Mouse (Mus musculus) brown adipose tissue, adult 24 weeks (tissue): ENCODE measurements around the gene Nup37. TPM values are rescaled to one million over a fixed set of nuclear protein-coding genes. Genes with fewer than 3 reads are reported as not detected.

Experiments
- H3K27ac ChIP-seq: fragments of 200-500 bp; replicated peaks from 2 replicates; pipeline ENCODE4 v1.5.1; 2012; ENCODE audit warnings: low read depth, mild to moderate bottlenecking, low read length
- H3K4me1 ChIP-seq: fragments of 200-500 bp; 2 replicates; pipeline ENCODE4 v1.6.1; 2012; ENCODE audit warnings: low read length, mixed read lengths; ENCODE audit not compliant: control insufficient read depth, insufficient read depth, insufficient read length
- H3K4me3 ChIP-seq: fragments of 200-500 bp; 2 replicates; pipeline ENCODE4 v1.5.1; 2012; ENCODE audit warnings: low read depth, mild to moderate bottlenecking, low read length, moderate library complexity; ENCODE audit not compliant: insufficient read depth
- polyA plus RNA-seq: library from polyadenylated mRNA; stranded (reverse); fragments of >200 nt; gene quantifications from 2 replicates; pipeline ENCODE4 v1.2.4, GENCODE M21; 2012; ENCODE audit not compliant: missing spikeins, insufficient read depth, insufficient read length

Nup37 gene
- polyA plus RNA-seq, result 11.7 and 15.0 TPM in 2 replicates

DNA sequence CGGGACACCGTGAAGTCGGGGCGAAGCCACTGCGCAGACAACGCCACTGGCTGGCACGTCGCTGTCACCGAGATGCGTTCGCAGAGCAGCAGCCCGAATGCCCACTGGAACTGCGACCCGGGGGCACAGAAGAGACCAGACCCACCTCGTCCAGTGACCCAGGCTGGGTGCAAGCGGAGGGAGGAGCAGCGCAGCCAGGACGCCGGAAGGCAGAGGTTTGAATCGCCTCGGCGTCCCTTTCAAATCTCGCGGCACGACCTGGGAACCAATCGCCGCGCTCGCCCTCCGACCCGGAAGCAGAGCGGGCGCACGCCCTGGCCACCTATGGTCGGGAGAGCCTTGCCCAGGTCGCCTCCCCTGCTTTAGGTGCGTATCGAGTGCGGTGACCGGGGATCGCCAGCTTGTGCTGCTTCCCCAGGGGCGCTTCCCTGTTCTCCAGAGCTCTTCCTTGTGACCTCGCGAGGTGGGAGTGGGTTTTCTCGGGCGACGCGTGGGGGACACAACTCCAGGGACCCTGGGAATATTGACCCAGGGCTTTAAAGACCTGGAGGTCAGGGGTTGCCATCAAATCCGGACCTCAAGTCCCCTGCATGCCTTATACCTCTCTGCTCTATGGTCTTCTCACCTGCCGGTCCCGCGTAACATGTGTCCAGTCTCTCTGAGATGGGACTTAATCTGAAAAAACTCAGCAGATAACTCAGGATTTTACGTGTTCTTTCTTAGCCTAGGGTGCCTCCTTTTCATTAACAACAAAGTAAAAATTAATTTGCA, at the start of gene Nup37, which contains the start of gene Parpbp:
Gene Nup37 (plus strand): TSS at position 286 of the 771 bp plus-strand sequence.
Gene Parpbp (minus strand): TSS at position 235 of the 771 bp plus-strand sequence.
- Histone ChIP-seq H3K4me3 (peak within 1 kb of the TSS; percentile 97), H3K4me1 (no peaks in the 10 kb centered on the region), H3K27ac (no peak within 1 kb of the TSS)

DNA sequence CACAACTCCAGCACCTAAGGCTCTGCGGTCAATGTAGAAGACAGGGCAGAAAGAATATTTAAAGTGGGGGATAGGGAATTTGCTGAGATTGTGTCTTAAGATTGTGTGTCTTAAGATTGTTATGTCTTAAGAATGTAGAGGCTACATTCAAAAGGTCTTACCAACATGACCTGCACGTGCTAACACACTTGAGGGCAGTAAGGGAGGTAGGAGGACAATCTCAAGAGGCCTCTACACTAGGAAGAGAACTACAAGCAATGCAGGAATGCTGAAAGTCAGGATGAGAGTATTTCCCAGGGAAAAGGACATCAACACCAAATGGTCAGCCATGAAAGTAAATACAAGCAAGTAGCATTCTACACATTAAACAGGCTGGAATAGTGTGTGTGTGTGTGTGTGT, 40.6 kb upstream of the Nup37 start:
- Histone ChIP-seq H3K4me1 (no peaks in the 10 kb centered on the region), H3K4me3 (no peak overlapping the region)

GRCm38 (mm10) chr10:88113290-88113689, 33.5 kb upstream of the Nup37 start:
- no peaks in the 10 kb centered on the region for H3K4me1 ChIP-seq
- no peak overlapping the region for H3K4me3 ChIP-seq
- H3K27ac ChIP-seq, result no peak overlapping the region

More for the DNA sequence above, 40.6 kb upstream of the Nup37 start:
- no peak overlapping the region for H3K27ac ChIP-seq

DNA sequence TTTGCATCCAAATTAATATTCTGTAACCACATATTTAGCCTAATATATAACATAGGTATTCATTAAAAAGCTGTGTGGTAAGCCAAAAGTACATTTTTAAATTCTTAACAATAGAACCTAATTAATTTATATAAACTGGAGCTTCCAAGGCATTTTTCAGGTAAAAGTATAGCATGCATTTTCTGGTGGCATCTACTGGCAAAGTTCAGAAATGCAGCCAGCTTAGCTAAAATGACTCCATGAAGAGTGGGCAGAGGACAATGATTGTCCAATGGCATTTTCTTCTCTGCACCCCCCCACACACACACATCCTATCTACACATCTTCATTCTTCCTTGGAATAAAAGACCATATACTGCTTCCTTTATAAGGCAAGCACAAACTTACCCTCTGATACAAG, 27.1 kb upstream of the Nup37 start:
- Histone ChIP-seq H3K4me1 (no peaks in the 10 kb centered on the region), H3K4me3 (no peak overlapping the region), H3K27ac (no peak overlapping the region)

DNA sequence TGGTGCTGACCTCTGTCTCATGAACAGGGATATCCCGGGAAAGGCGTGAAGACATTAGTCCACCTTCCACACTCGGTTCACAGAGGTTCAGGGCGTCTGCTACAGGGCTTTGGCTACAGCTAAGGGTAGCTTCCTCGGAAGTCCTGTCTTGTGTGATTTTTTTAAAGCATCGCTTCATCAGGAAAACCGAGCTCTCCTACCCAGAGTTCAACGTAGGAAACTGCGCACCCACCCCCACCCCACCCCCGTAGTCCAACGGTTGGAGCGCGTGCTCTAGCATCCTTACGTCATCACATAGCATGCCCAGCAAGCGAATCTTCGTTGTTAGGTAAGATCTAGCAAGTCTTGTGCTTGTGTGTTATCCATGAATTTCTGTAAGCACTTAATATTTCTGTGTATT, 11.2 kb upstream of the Nup37 start:
- Histone ChIP-seq H3K4me3 (no peak overlapping the region), H3K4me1 (no peaks in the 10 kb centered on the region), H3K27ac (no peak overlapping the region)

GRCm38 (mm10) chr10:88146187-88146586, 605 bp upstream of the Nup37 start:
- Histone ChIP-seq H3K4me1 (no peaks in the 10 kb centered on the region), H3K27ac (no peak overlapping the region), H3K4me3 (peak overlapping the region; percentile 97)

DNA sequence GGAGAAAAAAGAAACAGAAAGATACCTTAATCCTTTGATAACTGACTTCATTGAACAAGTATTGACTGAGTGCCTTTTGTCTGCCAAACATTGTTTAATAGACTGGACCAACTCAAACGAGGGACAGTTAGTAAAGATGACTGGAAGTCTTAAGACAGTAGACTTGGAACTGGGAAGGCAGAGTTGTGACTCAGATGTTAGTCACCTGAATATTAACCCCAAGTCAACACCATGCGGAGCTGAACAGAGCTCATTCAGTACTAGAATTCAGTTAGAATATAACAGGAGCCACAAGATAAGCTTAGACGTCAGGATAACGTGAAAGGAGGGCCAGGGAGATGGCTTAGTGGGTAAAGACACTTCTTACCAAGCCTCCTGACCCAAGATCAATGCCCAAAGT, 3.6 kb downstream of the Nup37 start:
- no peak overlapping the region for H3K4me3 ChIP-seq
- H3K4me1 ChIP-seq, result no peaks in the 10 kb centered on the region
- no peak overlapping the region for H3K27ac ChIP-seq

DNA sequence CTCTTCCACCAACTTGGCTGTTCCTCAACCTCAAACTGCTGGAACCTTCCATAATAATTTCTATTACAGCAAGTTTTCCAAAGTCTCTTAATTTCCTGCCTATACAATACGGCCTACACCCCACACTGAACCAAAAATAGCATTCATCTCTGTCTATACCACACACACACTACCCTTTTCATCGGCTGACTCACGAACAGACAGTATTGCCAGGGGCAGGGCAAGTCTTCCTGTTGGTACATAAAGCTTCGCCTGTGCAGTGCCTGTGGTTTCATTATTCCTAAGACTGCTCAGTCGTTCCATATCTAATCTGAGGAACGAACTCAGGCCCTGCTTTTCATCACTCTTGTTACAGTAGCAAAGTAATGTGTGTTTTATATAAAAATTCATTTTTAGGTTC, 4.9 kb downstream of the Nup37 start:
- H3K27ac ChIP-seq, result no peak overlapping the region
- H3K4me3 ChIP-seq, result no peak overlapping the region
- H3K4me1 ChIP-seq, result no peaks in the 10 kb centered on the region

GRCm38 (mm10) chr10:88162096-88162495, 15.3 kb downstream of the Nup37 start:
- H3K4me3 ChIP-seq, result no peak overlapping the region
- no peaks in the 10 kb centered on the region for H3K4me1 ChIP-seq

GRCm38 (mm10) chr10:88162676-88163075, 15.9 kb downstream of the Nup37 start:
- H3K27ac ChIP-seq, result no peak overlapping the region
- H3K4me3 ChIP-seq, result no peak overlapping the region
- H3K4me1 ChIP-seq, result no peaks in the 10 kb centered on the region

More at GRCm38 (mm10) chr10:88162096-88162495, 15.3 kb downstream of the Nup37 start:
- H3K27ac ChIP-seq, result no peak overlapping the region

DNA sequence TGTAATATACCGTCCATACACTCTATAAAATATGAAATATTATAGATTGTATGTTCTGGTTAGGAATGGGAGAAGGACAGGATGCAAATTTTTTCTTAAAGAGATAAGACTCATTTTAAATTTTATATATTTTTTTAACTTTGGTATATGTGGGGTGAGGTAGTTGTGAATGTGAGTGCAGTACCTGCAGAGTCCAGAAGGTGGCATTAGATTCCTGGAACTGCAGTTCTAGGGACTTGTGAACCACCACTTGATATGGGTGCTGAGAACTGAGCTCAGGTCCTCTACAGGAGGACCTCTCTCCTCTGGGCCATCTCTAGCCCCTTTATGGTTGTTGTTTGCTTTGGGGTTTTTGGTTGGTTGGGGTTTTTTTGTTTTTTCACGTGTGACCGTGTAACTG, 19.4 kb downstream of the Nup37 start:
- no peak overlapping the region for H3K27ac ChIP-seq
- H3K4me1 ChIP-seq, result no peaks in the 10 kb centered on the region
- no peak overlapping the region for H3K4me3 ChIP-seq

DNA sequence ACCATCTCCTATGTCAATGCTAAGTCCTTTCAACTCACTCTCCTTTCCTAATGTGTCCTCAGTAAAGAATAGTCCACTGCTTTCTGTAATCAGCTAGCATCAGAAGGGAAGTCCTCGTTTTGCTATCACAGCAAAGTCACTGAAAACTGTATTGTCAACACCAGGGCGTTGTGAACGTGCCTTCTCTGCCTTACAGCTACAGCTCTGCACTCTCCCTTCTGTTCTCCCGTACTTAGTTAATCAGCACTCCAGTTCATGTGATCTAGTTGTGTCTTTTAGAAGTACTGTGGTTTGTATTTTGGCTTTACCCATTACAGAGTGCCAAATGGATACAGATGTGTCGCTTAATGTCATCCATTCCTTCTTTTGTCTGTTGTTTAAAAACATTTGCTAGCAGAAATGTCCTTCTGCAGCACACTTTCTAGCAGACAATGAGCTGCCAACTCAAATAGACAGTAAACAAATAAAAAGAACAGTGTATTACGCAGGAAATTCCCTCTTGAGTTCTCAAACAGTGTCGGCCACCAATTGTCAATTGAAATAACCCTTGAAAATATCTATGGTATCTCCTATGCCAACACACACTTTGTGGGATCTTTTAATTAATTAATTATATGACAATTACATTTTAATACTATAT, 20.8 kb downstream of the Nup37 start:
- H3K4me3 ChIP-seq, result no peak overlapping the region
- H3K27ac ChIP-seq, result no peak overlapping the region
- no peaks in the 10 kb centered on the region for H3K4me1 ChIP-seq

GRCm38 (mm10) chr10:88200541-88200940, 53.7 kb downstream of the Nup37 start:
- no peak overlapping the region for H3K4me3 ChIP-seq
- peaks cover 2% of the 10 kb centered on the region; the same call in 1 of the 2 replicates for H3K4me1 ChIP-seq
- no peak overlapping the region for H3K27ac ChIP-seq

- peak within 1 kb of the TSS; percentile 67 for H3K27ac ChIP-seq
- H3K4me3 ChIP-seq, result peak within 1 kb of the TSS; percentile 95
These were observed 54.3 kb downstream of the Nup37 start, which contains the start of gene Washc3 for GRCm38 (mm10) chr10:88200951-88201638. Gene Washc3 (plus strand): TSS chr10:88201093.

GRCm38 (mm10) chr10:88201650-88202049, 54.9 kb downstream of the Nup37 start:
- H3K4me3 ChIP-seq, result peak overlapping the region; percentile 95
- H3K4me1 ChIP-seq, result peaks cover 2% of the 10 kb centered on the region; the same call in 1 of the 2 replicates
- H3K27ac ChIP-seq, result no peak overlapping the region

More at GRCm38 (mm10) chr10:88200951-88201638, 54.3 kb downstream of the Nup37 start, which contains the start of gene Washc3:
- H3K4me1 ChIP-seq, result peaks cover 2% of the 10 kb centered on the region; the same call in 1 of the 2 replicates
